Mouse (Mus musculus): ENCODE measurements around the gene Gfi1b. TPM values are rescaled to one million over a fixed set of nuclear protein-coding genes. Genes with fewer than 3 reads are reported as not detected.

The Gfi1b gene
- polyA plus RNA-seq, 1 experiment from 2014 or later = 2.8 TPM

DNA sequence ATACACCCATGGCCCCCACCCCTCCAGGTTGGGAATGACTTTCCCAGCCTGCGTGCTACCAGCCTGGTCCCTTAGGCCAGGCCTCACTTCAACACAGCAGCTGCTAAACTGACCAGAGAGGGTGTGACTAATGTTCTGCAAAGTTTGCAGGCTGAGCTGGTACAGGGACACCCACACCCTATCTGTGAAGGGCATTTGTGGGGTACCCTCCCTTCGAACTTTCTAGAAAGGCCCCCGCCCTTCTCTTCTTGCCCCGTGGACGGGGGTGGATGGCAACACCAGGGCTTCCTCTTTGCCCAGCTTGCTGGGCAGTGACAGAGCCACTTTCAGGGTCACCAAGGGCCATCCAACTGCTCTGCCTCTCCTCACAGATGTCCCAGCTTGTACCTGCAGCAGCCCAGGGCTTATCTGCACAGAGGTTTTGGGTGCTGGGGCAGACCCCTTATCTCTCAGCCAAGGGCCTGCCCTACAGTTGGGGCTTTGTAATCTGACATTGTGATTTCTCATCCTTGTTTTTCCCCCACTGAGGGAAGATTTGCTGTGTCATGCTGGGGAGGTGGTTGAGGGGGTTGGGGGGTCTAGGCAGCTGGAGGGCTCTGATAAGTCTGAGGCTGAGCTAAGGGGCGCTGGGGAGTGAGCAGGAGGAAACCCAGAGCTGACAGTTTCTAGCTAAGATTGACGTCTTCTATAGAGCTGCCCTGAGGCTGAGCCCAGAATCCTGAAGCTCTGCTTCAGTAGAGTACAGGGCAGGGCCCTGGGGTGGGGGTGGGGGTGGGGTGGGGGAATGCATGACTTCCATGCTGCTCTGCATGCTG is 23.8 kb downstream of the Gfi1b start:
- ATAC-seq (ENCODE audit: extremely low read depth, insufficient number of reproducible peaks, low FRiP score, low TSS enrichment) = peak; percentile 73
- Histone ChIP-seq H3K36me3 (no peaks in the 10 kb centered on the region), H3K9me3 (peaks cover 3% of the 10 kb centered on the region; the same call in 1 of the 2 replicates), H3K27ac (replicated peaks) (peak overlapping the region; percentile 63), H3K27me3 (replicated peaks) (peaks cover 4% of the 10 kb centered on the region; the same call in 1 of the 2 replicates), H3K4me1 (peaks cover 46% of the 10 kb centered on the region), H3K4me2 (peak overlapping the region; percentile 12), H3K4me3 (no peak overlapping the region), H3K9ac (peak overlapping the region; percentile 42)
- WGBS = 59% methylated on average over 7 of the region's 7 CpGs

DNA sequence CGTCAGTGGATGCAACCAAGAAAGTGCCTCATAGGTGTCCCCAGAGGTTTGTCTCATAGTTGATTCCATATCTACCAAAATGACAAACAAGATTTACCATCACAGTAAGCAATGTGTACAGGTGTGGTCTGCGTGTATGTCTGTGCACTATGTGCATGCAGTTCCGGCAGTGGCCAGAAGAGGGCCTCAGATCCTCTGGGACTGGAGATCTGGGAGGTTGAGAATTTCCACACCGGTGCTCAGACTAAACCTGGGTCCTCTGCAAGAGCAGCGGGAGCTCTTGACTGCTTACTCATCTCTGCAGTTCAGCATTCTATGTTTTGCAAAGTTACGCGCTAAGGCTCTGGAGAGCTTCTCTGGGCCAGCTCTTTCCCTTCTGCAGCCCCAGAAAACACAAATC is 24.8 kb downstream of the Gfi1b start:
- WGBS = 83% methylated on average over 7 of the region's 7 CpGs
- peak overlapping the region; percentile 63 for H3K27ac ChIP-seq (replicated peaks)

DNA sequence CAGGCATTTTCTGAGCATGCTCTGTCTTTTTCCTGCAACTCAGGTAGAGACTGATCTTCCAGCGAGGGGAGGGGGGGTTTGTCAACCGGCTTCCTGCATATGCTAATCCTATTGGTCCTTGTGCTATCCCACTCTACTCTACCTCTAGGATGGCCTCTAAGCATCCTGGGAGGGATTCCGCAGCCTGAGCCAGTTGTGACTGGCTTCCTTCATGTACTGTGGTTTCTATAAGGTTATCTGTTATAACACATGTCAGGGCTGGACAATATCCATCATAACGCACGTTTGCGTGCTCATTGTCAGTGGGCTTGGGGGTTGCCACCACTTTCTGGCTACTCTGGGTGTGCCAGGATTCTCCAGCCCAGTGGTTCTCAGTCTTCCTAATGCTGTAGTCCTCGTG is 25.8 kb downstream of the Gfi1b start:
- ATAC-seq (ENCODE audit: extremely low read depth, insufficient number of reproducible peaks, low FRiP score, low TSS enrichment) = no peak
- H3K4me2 ChIP-seq = no peak overlapping the region
- H3K36me3 ChIP-seq = no peaks in the 10 kb centered on the region
- peaks cover 3% of the 10 kb centered on the region; the same call in 1 of the 2 replicates for H3K9me3 ChIP-seq
- no peak overlapping the region for H3K9ac ChIP-seq
- 71% methylated on average over 7 of the region's 7 CpGs for WGBS
- H3K27me3 ChIP-seq (replicated peaks) = peaks cover 15% of the 10 kb centered on the region
- H3K4me1 ChIP-seq = peaks cover 32% of the 10 kb centered on the region
- no peak overlapping the region for H3K27ac ChIP-seq (replicated peaks)
- H3K4me3 ChIP-seq = no peak overlapping the region

More for the DNA sequence above, 24.8 kb downstream of the Gfi1b start:
- Histone ChIP-seq H3K27me3 (replicated peaks) (peaks cover 7% of the 10 kb centered on the region; the same call in 1 of the 2 replicates), H3K4me3 (no peak overlapping the region), H3K36me3 (no peaks in the 10 kb centered on the region), H3K4me2 (peak overlapping the region; percentile 12; the same call in 1 of the 2 replicates), H3K4me1 (peaks cover 39% of the 10 kb centered on the region), H3K9ac (no peak overlapping the region), H3K9me3 (peaks cover 3% of the 10 kb centered on the region; the same call in 1 of the 2 replicates)
- ATAC-seq (ENCODE audit: extremely low read depth, insufficient number of reproducible peaks, low FRiP score, low TSS enrichment) = no peak

DNA sequence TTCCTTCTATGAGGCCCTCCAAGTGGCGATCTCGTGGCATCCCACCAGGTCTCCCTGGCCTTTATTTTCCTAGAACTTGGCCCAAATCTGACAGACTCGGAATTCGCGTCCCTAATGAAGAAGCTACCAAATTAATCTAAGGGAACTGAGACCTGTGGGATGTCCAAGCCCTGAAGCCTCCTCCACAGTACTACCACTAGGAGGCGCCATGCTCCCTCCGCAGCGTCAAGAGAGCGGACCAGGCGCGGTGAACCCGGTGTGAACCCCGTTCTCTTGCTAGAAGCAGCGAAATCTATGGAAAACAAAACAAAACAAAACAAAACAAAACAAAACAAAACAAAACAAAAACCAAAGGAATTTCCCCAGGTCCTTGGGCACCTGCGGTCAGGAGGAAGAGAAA is 29.0 kb downstream of the Gfi1b start:
- Histone ChIP-seq H3K4me1 (peaks cover 4% of the 10 kb centered on the region), H3K9me3 (peaks cover 3% of the 10 kb centered on the region; the same call in 1 of the 2 replicates), H3K27me3 (replicated peaks) (peaks cover 20% of the 10 kb centered on the region), H3K4me2 (peak overlapping the region; percentile 42), H3K27ac (replicated peaks) (no peak overlapping the region), H3K4me3 (0 out of 2 replicates have a peak overlapping the region, but pooled peaks have one; percentile 16), H3K36me3 (no peaks in the 10 kb centered on the region), H3K9ac (no peak overlapping the region)
- ATAC-seq (ENCODE audit: extremely low read depth, insufficient number of reproducible peaks, low FRiP score, low TSS enrichment) = no peak
- WGBS = 4% methylated on average over 15 of the region's 15 CpGs

DNA sequence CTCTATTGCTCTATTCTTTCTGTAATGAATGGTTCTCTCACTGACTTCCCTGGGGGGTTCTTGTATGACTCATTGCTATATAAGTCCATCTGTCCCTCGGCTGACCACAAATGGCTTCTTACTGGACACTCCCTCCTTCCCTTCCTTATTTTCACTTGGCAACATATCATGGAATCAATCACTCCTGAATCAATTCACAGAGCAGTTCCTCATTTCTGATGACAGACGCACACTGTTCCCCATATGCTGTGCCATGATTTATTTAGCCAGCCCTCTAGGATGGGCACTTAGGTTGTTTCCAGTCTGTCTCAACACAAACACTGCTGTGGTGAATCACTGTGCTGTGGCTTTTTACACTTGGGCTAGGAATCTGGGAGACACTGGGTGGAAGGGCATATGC is 30.3 kb downstream of the Gfi1b start:
- no peak for ATAC-seq (ENCODE audit: extremely low read depth, insufficient number of reproducible peaks, low FRiP score, low TSS enrichment)
- Histone ChIP-seq H3K27me3 (replicated peaks) (peaks cover 25% of the 10 kb centered on the region), H3K9ac (no peak overlapping the region), H3K4me2 (no peak overlapping the region), H3K9me3 (no peaks in the 10 kb centered on the region), H3K36me3 (no peaks in the 10 kb centered on the region), H3K4me1 (no peaks in the 10 kb centered on the region), H3K27ac (replicated peaks) (no peak overlapping the region), H3K4me3 (no peak overlapping the region)
- WGBS = 64% methylated on average over 2 of the region's 2 CpGs

DNA sequence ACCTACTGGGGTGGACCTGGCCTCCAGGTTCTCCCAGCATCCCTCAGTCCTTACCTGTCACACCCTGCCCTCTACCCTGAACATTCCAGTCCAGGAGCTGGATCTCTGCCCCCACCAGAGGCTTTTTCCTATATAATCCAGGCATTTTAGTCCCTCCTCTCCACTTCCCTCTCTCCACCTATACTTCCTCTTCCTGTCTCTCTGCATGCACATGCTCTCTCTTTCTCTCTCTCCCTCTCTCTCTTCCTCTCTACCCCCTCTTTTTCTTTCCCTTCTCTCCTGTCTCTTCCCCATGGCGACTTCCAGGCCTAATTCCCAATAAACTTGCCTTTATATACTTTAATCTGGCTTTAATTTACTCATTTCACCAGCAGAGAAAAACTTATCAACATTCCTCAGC is 33.2 kb downstream of the Gfi1b start:
- ATAC-seq (ENCODE audit: extremely low read depth, insufficient number of reproducible peaks, low FRiP score, low TSS enrichment) = no peak
- peaks cover 2% of the 10 kb centered on the region for H3K4me1 ChIP-seq
- H3K36me3 ChIP-seq = no peaks in the 10 kb centered on the region
- H3K27me3 ChIP-seq (replicated peaks) = peaks cover 25% of the 10 kb centered on the region
- no peak overlapping the region for H3K27ac ChIP-seq (replicated peaks)
- no peak overlapping the region for H3K4me3 ChIP-seq
- 14% methylated on average over 1 of the region's 1 CpGs for WGBS
- no peaks in the 10 kb centered on the region for H3K9me3 ChIP-seq
- H3K4me2 ChIP-seq = no peak overlapping the region
- H3K9ac ChIP-seq = no peak overlapping the region

GRCm38 (mm10) chr2:28585730-28586129 is 36.1 kb downstream of the Gfi1b start:
- Histone ChIP-seq H3K9me3 (no peaks in the 10 kb centered on the region), H3K9ac (no peak overlapping the region), H3K27me3 (replicated peaks) (peaks cover 7% of the 10 kb centered on the region), H3K4me3 (no peak overlapping the region), H3K36me3 (peaks cover 6% of the 10 kb centered on the region), H3K27ac (replicated peaks) (no peak overlapping the region), H3K4me1 (peaks cover 17% of the 10 kb centered on the region), H3K4me2 (no peak overlapping the region)
- ATAC-seq (ENCODE audit: extremely low read depth, insufficient number of reproducible peaks, low FRiP score, low TSS enrichment) = no peak
- 43% methylated on average over 2 of the region's 2 CpGs for WGBS

DNA sequence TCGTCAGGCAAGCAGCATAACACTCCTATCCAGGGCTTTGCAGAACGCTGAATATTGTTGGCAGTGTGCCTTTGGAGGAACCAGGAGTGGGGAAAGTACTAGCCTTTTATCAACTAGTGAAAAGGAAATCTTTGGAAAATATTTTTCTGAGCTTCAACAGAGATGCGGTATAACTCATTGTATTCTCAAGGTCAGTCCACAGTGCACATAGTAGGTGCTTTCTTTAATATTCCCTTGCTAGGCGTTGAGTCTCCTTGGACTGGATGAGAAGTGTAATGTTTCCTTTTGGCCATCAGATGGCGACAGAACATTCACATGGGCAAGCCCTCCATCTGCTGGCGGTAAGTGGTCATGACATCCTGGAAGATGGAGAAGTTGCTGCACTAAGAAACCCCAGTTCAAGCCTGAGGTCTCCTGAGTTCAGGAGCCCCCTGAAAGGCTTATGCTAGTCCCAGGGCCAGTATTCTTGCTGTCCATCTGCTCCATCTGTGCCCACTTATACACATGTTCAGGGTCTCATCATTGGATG is 36.7 kb downstream of the Gfi1b start:
- peaks cover 5% of the 10 kb centered on the region; the same call in 1 of the 2 replicates for H3K27me3 ChIP-seq (replicated peaks)
- H3K9ac ChIP-seq = no peak overlapping the region
- no peak overlapping the region for H3K4me3 ChIP-seq
- no peak for ATAC-seq (ENCODE audit: extremely low read depth, insufficient number of reproducible peaks, low FRiP score, low TSS enrichment)
- H3K36me3 ChIP-seq = peaks cover 12% of the 10 kb centered on the region
- 18% methylated on average over 6 of the region's 6 CpGs for WGBS
- peaks cover 17% of the 10 kb centered on the region for H3K4me1 ChIP-seq
- no peaks in the 10 kb centered on the region for H3K9me3 ChIP-seq
- no peak overlapping the region for H3K4me2 ChIP-seq
- no peak overlapping the region for H3K27ac ChIP-seq (replicated peaks)

DNA sequence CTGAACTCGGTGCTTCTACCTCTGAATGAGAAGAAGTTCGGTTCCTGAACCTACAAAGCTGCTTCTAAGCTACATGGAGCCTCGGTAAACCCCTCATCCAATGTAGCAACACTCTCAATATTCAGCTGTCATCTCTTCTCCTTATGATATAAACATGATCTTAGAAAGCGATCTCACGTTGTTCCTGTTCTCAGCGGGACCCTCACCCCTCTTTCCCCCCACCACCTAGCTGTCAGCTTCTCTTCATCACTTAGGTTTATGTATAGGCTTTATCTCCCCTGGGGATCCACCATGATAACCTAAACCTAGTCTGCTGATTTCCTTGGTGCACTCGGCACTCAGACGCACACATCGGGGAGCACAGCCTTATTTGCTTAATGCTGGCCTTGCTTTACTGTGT is 38.1 kb downstream of the Gfi1b start, which contains the start of gene Gtf3c5:
Gene Gtf3c5, minus strand, starts transcription at position 101 of the 400 bp plus-strand sequence.
- peak within 1 kb of the TSS; percentile 84 for H3K4me2 ChIP-seq
- H3K27me3 ChIP-seq (replicated peaks) = peaks cover 5% of the 10 kb centered on the region; the same call in 1 of the 2 replicates
- ATAC-seq (ENCODE audit: extremely low read depth, insufficient number of reproducible peaks, low FRiP score, low TSS enrichment) = no peak
- H3K9me3 ChIP-seq = no peaks in the 10 kb centered on the region
- peak within 1 kb of the TSS; percentile 87 for H3K9ac ChIP-seq
- peaks cover 26% of the 10 kb centered on the region for H3K36me3 ChIP-seq
- H3K4me3 ChIP-seq = peak within 1 kb of the TSS; percentile 75
- peak within 1 kb of the TSS; percentile 91 for H3K27ac ChIP-seq (replicated peaks)
- H3K4me1 ChIP-seq = peaks cover 17% of the 10 kb centered on the region
- 67% methylated on average over 9 of the region's 9 CpGs for WGBS

GRCm38 (mm10) chr2:28582647-28583353 is 39.0 kb downstream of the Gfi1b start:
- H3K4me1 ChIP-seq = peaks cover 17% of the 10 kb centered on the region
- peak; percentile 74 for ATAC-seq (ENCODE audit: extremely low read depth, insufficient number of reproducible peaks, low FRiP score, low TSS enrichment)
- peak overlapping the region; percentile 75 for H3K4me3 ChIP-seq
- peak overlapping the region; percentile 84 for H3K4me2 ChIP-seq
- no peaks in the 10 kb centered on the region for H3K9me3 ChIP-seq
- WGBS = under 1% methylated on average over 56 of the region's 56 CpGs
- H3K27me3 ChIP-seq (replicated peaks) = peaks cover 5% of the 10 kb centered on the region; the same call in 1 of the 2 replicates
- peak overlapping the region; percentile 91 for H3K27ac ChIP-seq (replicated peaks)
- peaks cover 35% of the 10 kb centered on the region for H3K36me3 ChIP-seq
- peak overlapping the region; percentile 87 for H3K9ac ChIP-seq

GRCm38 (mm10) chr2:28578003-28578402 is 43.8 kb downstream of the Gfi1b start:
- Histone ChIP-seq H3K36me3 (peaks cover 82% of the 10 kb centered on the region), H3K9ac (no peak overlapping the region), H3K4me3 (no peak overlapping the region), H3K27ac (replicated peaks) (no peak overlapping the region), H3K4me2 (no peak overlapping the region), H3K4me1 (peaks cover 11% of the 10 kb centered on the region), H3K27me3 (replicated peaks) (no peaks in the 10 kb centered on the region), H3K9me3 (no peaks in the 10 kb centered on the region)
- 67% methylated on average over 5 of the region's 5 CpGs for WGBS
- no peak for ATAC-seq (ENCODE audit: extremely low read depth, insufficient number of reproducible peaks, low FRiP score, low TSS enrichment)

Measured in heart, embryonic 13.5 days (tissue).